Mouse (Mus musculus): ENCODE results near the gene Bcl6.

DNA sequence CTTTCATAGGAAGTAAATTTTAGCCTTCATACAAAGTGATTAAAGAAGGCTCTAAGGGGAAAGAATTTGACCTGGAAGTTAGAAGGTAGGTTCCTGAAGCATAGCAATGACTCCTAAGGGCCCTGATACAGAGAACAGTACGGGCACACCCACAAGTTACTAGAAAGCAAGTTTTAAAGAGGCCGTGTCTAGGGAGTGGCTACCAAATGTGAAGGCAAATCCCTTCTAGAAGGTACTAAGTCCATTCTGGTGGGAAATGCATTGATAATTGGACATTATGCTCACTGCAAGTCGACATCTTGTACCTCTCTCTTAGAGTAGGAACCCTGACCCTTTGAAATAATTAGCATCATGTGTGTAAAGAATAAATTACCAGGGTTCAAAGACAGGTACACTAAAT lies 47.7 kb upstream of the Bcl6 start:
- TF ChIP-seq CTCF (IDR thresholded peaks at IDR 0.05; ENCODE audit: low read depth) (no peak), EP300 (IDR thresholded peaks at IDR 0.05; ENCODE audit: low read depth) (no peak)
